Mouse (Mus musculus) yolk sac, embryonic 10.5 days (tissue): ENCODE results near the gene Mgmt.

Experiments
- DNase-seq: peaks from one replicate; pipeline ENCODE4 v3.0.0-alpha.2; 2017; ENCODE audit warnings: low spot score

Mgmt gene

GRCm38 (mm10) chr7:137002431-137002830 lies 108.0 kb downstream of the Mgmt start:
- DNase-seq: no peak

- DNase-seq: no peak
These were observed 110.9 kb downstream of the Mgmt start for GRCm38 (mm10) chr7:137005293-137005692.

DNA sequence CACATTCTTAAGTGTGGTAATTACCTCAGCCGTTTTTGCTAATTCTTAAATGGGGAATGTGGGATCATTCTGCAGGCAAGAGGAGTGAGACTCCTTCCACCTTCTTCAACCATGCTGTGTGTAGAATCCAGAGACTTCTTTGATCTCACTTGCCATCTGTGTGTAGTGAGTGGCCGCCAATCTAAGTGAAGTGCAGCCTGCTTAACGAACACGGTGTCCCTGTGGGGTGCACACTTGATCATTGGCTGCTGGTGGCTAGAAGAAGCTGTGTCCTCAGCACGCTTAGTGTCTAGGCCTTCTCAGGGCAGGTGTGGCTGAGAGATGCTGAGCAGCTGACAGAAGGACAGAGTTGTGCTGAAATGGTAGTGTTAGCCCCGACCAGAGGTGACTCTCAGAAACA lies 113.9 kb downstream of the Mgmt start:
- DNase-seq: no peak

GRCm38 (mm10) chr7:137009732-137010275 lies 115.4 kb downstream of the Mgmt start:
- no peak for DNase-seq

GRCm38 (mm10) chr7:137010451-137010850 lies 116.0 kb downstream of the Mgmt start:
- DNase-seq: no peak

- no peak for DNase-seq
These were observed 118.3 kb downstream of the Mgmt start for GRCm38 (mm10) chr7:137012687-137013086.

- no peak for DNase-seq
These were observed 119.0 kb downstream of the Mgmt start for GRCm38 (mm10) chr7:137013433-137013832.

- no peak for DNase-seq
These were observed 124.2 kb downstream of the Mgmt start for GRCm38 (mm10) chr7:137018614-137019013.

DNA sequence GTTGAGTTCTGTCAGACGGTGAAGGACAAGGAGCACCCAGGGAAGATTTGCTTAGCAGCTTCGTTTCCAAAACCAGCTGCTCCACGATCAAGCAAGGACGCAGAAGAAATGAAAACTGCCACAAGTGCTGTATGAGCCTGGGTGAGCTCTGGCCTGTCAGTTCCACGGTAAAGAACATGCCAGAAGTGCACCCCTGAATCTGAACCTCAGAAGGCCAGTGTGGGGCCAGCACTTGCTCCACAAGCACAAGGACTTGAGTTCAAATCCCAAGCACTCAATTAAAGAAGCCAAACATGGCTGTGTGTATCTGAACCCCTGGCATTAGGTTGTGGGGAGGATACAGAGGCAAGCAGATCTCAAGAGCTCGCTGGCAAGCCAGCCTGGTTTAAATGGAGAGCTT lies 125.8 kb downstream of the Mgmt start:
- DNase-seq: no peak

DNA sequence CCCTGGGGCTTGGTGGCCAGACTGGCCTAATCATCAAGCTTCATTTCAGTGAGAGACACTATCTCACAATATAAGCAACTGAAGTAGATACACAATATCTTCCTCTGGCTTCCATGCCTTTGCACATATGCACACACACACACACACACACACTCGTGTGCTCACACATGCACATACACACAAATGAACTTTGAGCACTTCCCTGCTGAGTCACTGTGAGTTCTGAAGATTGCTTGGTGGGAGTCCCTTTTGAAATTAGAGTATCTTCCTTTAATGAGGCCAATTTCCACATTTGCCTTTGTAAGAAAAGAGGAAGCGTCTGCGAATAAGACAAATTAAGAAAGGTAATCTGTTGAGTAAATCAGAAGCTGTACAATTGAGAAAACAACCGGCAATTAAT lies 136.4 kb downstream of the Mgmt start:
- DNase-seq: no peak

DNA sequence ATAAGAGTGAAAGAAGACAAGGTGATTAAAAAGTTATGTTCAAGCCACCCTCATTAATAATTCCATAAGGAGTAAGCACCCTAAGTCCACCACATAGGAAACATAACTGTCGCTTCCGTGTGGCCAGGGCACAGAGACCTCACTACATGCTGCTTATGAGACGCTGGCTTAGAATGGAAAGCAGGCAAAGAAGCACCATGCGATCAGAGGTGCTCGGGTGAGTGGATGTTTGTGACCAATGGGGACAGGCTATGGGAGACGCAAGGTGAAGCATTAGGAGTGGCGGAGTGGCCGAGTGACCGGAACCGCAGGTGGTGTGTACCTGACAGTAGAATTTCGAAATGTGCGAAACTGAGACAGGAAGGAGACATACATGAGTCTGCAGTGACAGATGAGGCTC lies 138.8 kb downstream of the Mgmt start:
- DNase-seq: no peak

GRCm38 (mm10) chr7:137034986-137035385 lies 140.6 kb downstream of the Mgmt start:
- DNase-seq: no peak

DNA sequence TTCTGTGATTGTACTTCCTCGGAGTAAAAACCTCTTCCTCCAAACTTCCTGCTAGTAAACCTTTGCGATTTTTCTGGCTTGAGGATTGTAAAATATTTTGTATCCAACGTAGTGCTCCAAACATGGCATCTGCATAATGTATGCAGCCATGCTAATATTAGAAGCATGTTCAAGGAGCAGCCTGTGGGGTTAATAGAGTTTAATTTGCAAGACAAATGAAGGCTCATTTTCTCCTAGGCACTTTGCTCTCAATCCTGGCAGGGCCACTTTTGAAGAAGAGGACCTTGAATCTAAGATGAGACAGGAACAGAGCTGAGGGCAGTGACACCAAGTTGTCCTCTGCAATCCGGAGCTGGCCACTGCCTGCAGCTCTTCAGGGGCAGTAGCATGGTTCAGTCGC lies 141.5 kb downstream of the Mgmt start:
- no peak for DNase-seq

GRCm38 (mm10) chr7:137037471-137037870 lies 143.1 kb downstream of the Mgmt start:
- DNase-seq: no peak

- no peak for DNase-seq
These were observed 143.5 kb downstream of the Mgmt start for GRCm38 (mm10) chr7:137037872-137038271.

GRCm38 (mm10) chr7:137038311-137038945 lies 144.0 kb downstream of the Mgmt start:
- no peak for DNase-seq

- no peak for DNase-seq
These were observed 144.5 kb downstream of the Mgmt start for GRCm38 (mm10) chr7:137038946-137039320.

- DNase-seq: no peak
These were observed 146.2 kb downstream of the Mgmt start for GRCm38 (mm10) chr7:137040646-137041045.

DNA sequence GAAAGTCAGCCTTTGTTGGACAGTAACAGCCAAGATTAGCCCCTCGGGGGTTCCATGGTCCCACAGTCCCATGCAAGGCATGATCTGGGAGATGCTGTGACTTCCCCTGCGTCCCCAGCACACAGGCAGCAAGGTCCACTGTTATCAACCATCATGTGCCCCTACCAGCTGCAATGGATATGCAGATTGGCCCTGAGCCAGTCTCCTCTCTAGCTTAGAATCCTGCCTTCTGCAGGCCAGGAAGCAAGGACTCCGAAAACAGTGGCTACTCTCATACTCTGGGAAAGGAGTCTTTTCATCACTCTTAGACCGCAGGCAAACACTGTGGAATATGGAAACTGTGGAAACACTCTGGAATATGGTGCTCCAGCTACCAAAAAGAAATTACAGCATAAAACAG lies 152.5 kb downstream of the Mgmt start:
- no peak for DNase-seq

DNA sequence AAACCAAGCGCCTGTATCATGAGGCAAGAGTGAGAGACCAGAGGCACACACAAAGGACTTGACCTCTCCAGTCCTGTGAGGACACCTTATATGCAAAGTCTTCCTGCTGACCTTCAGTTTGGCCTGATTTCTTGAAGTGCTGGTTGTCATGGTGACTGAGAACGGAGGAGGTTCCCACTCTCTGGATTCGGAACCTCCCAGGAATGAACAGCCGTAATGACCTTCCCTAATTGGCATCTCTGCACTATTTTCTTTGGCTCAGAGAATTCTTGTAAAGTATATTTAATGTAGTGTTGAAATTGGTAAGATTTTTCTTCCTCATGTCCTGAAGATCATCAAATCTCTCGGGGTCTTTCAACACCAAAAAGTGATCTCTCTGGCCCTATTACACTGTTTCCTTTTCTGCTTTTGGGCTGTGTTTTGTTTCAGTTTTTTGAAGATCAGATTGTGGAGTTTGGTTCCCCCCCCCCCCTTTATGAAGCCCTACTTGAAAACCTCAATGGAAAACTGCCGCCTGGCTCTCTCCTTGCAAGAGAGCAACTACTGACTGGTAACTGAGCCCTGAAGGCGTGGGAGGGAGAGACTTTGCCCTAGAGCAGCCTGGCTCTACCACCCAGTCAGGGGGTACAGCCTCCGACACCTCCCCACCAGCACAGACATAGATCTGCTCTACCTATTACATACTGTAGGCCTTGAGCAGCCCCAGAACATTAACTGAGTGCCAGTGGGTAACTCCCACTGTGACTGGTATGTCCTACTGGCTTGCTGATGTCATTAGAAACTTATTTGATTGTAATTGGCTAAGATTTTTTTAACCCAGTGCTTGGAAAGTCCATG lies 153.9 kb downstream of the Mgmt start:
- no peak for DNase-seq

DNA sequence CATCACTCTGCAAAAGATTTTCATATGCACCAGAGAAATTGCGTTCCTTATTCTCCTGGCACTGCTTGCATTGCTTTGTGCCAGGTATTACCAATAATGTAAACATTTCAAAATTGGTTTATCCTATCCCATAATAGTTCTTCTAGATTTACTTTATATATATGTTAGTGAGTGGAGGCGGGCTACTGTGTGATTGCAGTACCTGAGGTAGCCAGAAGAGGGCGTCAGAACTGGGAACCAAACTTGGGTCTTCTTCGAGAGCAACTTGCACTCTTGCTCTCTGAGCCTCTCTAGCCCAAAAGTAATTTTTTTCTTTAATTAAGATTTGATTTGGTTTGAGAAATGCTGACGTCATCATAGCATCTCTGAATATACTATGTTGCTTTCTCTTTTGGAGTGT lies 159.9 kb downstream of the Mgmt start:
- no peak for DNase-seq

DNA sequence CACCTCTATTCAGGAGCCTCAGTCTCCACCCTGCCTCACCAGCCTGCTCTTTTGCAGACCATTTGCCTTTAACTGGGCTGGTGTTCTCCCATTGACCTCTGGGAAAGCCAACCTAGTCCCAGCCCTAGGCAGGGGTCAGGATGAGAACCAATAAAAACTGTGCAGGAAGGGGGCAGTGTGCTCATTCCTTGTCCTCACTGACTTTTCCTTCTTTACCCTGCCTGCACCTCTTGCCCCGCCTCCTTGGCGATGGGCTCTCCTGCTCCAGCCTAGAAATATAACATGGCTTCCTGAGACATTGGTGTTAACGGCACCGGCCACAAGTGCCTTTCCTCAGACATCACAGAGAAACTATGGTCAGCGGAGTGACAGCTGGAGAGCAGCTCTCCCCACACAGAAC lies 161.7 kb downstream of the Mgmt start:
- DNase-seq: no peak

GRCm38 (mm10) chr7:137060488-137060887 lies 166.1 kb downstream of the Mgmt start:
- DNase-seq: no peak
